ENCODE assay signal across 9 mouse cellular contexts in the genomic region with DNA sequence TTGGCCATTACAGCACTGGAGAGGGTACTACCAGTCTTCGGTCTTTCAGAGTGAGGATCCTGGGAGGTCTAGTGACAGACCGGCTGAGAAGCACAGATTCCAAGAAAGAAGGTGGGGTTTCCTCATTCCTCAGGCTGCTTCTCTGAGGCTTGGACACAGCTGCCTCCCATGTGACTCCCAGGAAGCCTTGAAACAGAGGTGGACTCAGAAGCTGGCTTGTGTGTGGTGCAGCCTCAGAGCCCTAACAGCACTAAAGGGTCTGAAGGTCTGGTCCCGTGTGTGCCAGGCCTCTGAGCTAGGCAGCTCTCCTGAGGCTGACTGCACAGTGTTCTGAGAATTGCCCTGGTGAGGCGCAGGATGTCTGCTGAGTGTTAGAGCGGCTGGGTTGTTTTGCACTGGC. TPM values are rescaled to one million over a fixed set of nuclear protein-coding genes. Genes with fewer than 3 reads are reported as not detected.
DNase-seq lines count a peak whose midpoint lies in the region; ATAC-seq lines count a peak whose summit lies in the region.
"Had no signal": no experiment of that assay in that cellular context is flagged by ENCODE, and none has a peak within 500 bp of the region (broad histone marks: within the 10 kb centered on the region; RNA-seq: fewer than 3 reads in every experiment).

No protein-coding gene starts in this region.

- H3K27ac ChIP-seq in kidney, embryonic 16.5 days (ENCODE audit: low read length), result peak overlapping the region; percentile 54; the same call in 1 of the 2 replicates
- H3K27ac ChIP-seq in embryonic facial prominence, embryonic 10.5 days (replicated peaks), result peak overlapping the region; percentile 69
- peak overlapping the region; percentile 6; the same call in 1 of the 2 replicates for H3K27ac ChIP-seq in heart, embryonic 11.5 days (ENCODE audit: low read depth, low read length)
- H3K27ac ChIP-seq in lung, embryonic 15.5 days, result peak overlapping the region; percentile 74

- 75% methylated on average over 5 of the region's 5 CpGs for WGBS in kidney, embryonic 16.5 days
- WGBS in embryonic facial prominence, embryonic 10.5 days, result 52% methylated on average over 5 of the region's 5 CpGs
- WGBS in heart, embryonic 11.5 days (ENCODE audit: insufficient replicate concordance), result 56% methylated on average over 5 of the region's 5 CpGs
- 43% methylated on average over 5 of the region's 5 CpGs for WGBS in lung, embryonic 15.5 days

- DNase-seq in kidney, postnatal 14 days, result no peak
- no peak for DNase-seq in embryonic facial prominence, embryonic 10.5 days (ENCODE audit: low spot score)
- DNase-seq in cerebellum, postnatal 36 days, result no peak
- DNase-seq in thymus, adult 18-20 months, result no peak
- DNase-seq in layer of hippocampus, postnatal 14 days (ENCODE audit: low spot score in 2 of 2), result no peak
- DNase-seq: layer of hippocampus, postnatal 36 days had no signal

- H3K27me3 ChIP-seq in kidney, embryonic 16.5 days (ENCODE audit: insufficient read depth, low read length), result no peaks in the 10 kb centered on the region
- H3K27me3 ChIP-seq in embryonic facial prominence, embryonic 10.5 days (replicated peaks; ENCODE audit: low read depth, poor library complexity, severe bottlenecking), result no peaks in the 10 kb centered on the region
- no peaks in the 10 kb centered on the region for H3K27me3 ChIP-seq in heart, embryonic 11.5 days (ENCODE audit: control insufficient read depth, insufficient read depth, low read length)
- H3K27me3 ChIP-seq in lung, embryonic 15.5 days, result no peaks in the 10 kb centered on the region

- no peak overlapping the region for H3K4me3 ChIP-seq in kidney, embryonic 16.5 days (ENCODE audit: low read length)
- peak overlapping the region; percentile 14; the same call in 1 of the 2 replicates for H3K4me3 ChIP-seq in embryonic facial prominence, embryonic 10.5 days
- H3K4me3 ChIP-seq in heart, embryonic 11.5 days (ENCODE audit: low read depth, low read length), result no peak overlapping the region
- no peak overlapping the region for H3K4me3 ChIP-seq in lung, embryonic 15.5 days

- H3K36me3 ChIP-seq in kidney, embryonic 16.5 days (ENCODE audit: insufficient read depth, low read length), result no peaks in the 10 kb centered on the region
- H3K36me3 ChIP-seq in embryonic facial prominence, embryonic 10.5 days (replicated peaks), result no peaks in the 10 kb centered on the region
- no peaks in the 10 kb centered on the region for H3K36me3 ChIP-seq in heart, embryonic 11.5 days (ENCODE audit: control insufficient read depth, insufficient read depth, low read length)
- no peaks in the 10 kb centered on the region for H3K36me3 ChIP-seq in lung, embryonic 15.5 days

- no peaks in the 10 kb centered on the region for H3K9me3 ChIP-seq in kidney, embryonic 16.5 days (ENCODE audit: low read length)
- H3K9me3 ChIP-seq in embryonic facial prominence, embryonic 10.5 days, result no peaks in the 10 kb centered on the region
- no peaks in the 10 kb centered on the region for H3K9me3 ChIP-seq in heart, embryonic 11.5 days (replicated peaks; ENCODE audit: control insufficient read depth, low read length)
- no peaks in the 10 kb centered on the region for H3K9me3 ChIP-seq in lung, embryonic 15.5 days

- ATAC-seq in kidney, embryonic 16.5 days (ENCODE audit: low FRiP score, low TSS enrichment), result no peak
- 0 out of 2 replicates have a peak, but pooled peaks have one; percentile 8 for ATAC-seq in heart, embryonic 11.5 days (replicated peaks; ENCODE audit: insufficient number of reproducible peaks, low FRiP score, low TSS enrichment)
- ATAC-seq in lung, embryonic 15.5 days (ENCODE audit: borderline replicate concordance, extremely low read depth, low FRiP score, low TSS enrichment), result no peak

- peaks cover 9% of the 10 kb centered on the region for H3K4me1 ChIP-seq in kidney, embryonic 16.5 days (ENCODE audit: insufficient read depth, low read length)
- peaks cover 26% of the 10 kb centered on the region for H3K4me1 ChIP-seq in embryonic facial prominence, embryonic 10.5 days
- H3K4me1 ChIP-seq in heart, embryonic 11.5 days (ENCODE audit: control insufficient read depth, insufficient read depth, low read length), result peaks cover 15% of the 10 kb centered on the region
- peaks cover 18% of the 10 kb centered on the region for H3K4me1 ChIP-seq in lung, embryonic 15.5 days

- H3K9ac ChIP-seq in kidney, embryonic 16.5 days (replicated peaks; ENCODE audit: low read length), result 0 out of 2 replicates have a peak overlapping the region, but pooled peaks have one; percentile 12
- H3K9ac ChIP-seq in heart, embryonic 11.5 days (ENCODE audit: low read depth, low read length), result no peak overlapping the region
- H3K9ac ChIP-seq in lung, embryonic 15.5 days, result no peak overlapping the region

- H3K4me2 ChIP-seq in kidney, embryonic 16.5 days (replicated peaks; ENCODE audit: low read depth, low read length), result no peak overlapping the region
- no peak overlapping the region for H3K4me2 ChIP-seq in heart, embryonic 11.5 days
- H3K4me2 ChIP-seq in lung, embryonic 15.5 days, result no peak overlapping the region

RNA-seq across cellular contexts. Expression of gene Scgb1a1, which starts 18.3 kb away (rescaled TPM):
- 0.76 TPM in 1 of 2 replicates, not detected in the other for polyA plus RNA-seq in kidney, embryonic 16.5 days (2015; fragmentation: Nextera tagmentation; extraction: Ambion mirVana)
- polyA plus RNA-seq in embryonic facial prominence, embryonic 10.5 days (2016; fragmentation: Nextera tagmentation; extraction: Ambion mirVana), result not detected in 2 replicates
- polyA plus RNA-seq in heart, embryonic 11.5 days (2014; fragmentation: Nextera tagmentation; extraction: Ambion mirVana), result not detected in 2 replicates
- 5.1 and 8.7 TPM in 2 replicates for polyA plus RNA-seq in lung, embryonic 15.5 days (2015; fragmentation: Nextera tagmentation; extraction: Ambion mirVana)
- not detected for total RNA-seq in layer of hippocampus, postnatal 14 days (2021)
- total RNA-seq: layer of hippocampus, postnatal 36 days had no signal

RNA-seq across cellular contexts. Expression of gene Asrgl1, which starts 29.3 kb away (rescaled TPM):
- polyA plus RNA-seq in kidney, embryonic 16.5 days (2015; fragmentation: Nextera tagmentation; extraction: Ambion mirVana), result 15.0 and 15.1 TPM in 2 replicates
- 15.6 and 18.4 TPM in 2 replicates for polyA plus RNA-seq in embryonic facial prominence, embryonic 10.5 days (2016; fragmentation: Nextera tagmentation; extraction: Ambion mirVana)
- 8.4 and 12.2 TPM in 2 replicates for polyA plus RNA-seq in heart, embryonic 11.5 days (2014; fragmentation: Nextera tagmentation; extraction: Ambion mirVana)
- polyA plus RNA-seq in lung, embryonic 15.5 days (2015; fragmentation: Nextera tagmentation; extraction: Ambion mirVana), result 14.1 and 18.1 TPM in 2 replicates
- total RNA-seq in layer of hippocampus, postnatal 14 days (2021), result 100 to 1,000 TPM; 134 to 142 TPM

Comparison
In these comparisons a context has a peak if more than half of its experiments do, and no peak if none do; other contexts are left out.
1. H3K27ac ChIP-seq: peak in every context shown above with its lines; median percentile 74 in lung, embryonic 15.5 days; 69 in embryonic facial prominence, embryonic 10.5 days; 54 in kidney, embryonic 16.5 days; 6 in heart, embryonic 11.5 days.